Mouse (Mus musculus) liver, embryonic 12.5 days (tissue): Measurements from ENCODE around the gene Cyp4a32. TPM values are rescaled to one million over a fixed set of nuclear protein-coding genes. Genes with fewer than 3 reads are reported as not detected.
"Not testable (repeated sequence)": the region's sequence is repeated elsewhere in the genome, so short reads cannot be mapped to it uniquely, and the experiment has no call there.

ENCODE experiments used
- ATAC-seq: fragments of 200-750 bp; cut with Nextera tagmentation; 2 replicates; pipeline ENCODE4 v1.8.0; 2017; ENCODE audit warnings: moderate number of reproducible peaks, mild to moderate bottlenecking, moderate library complexity
- H3K27ac ChIP-seq: fragments of 300-500 bp; sonication (generic); 2 replicates; pipeline ENCODE4 v1.5.1; 2016; ENCODE audit warnings: mild to moderate bottlenecking
- H3K27me3 ChIP-seq: fragments of 300-500 bp; sonication (generic); replicated peaks from 2 replicates; pipeline ENCODE4 v1.6.1; 2016; ENCODE audit warnings: mild to moderate bottlenecking, moderate library complexity
- H3K36me3 ChIP-seq: fragments of 300-500 bp; sonication (generic); 2 replicates; pipeline ENCODE4 v1.6.1; 2016; ENCODE audit warnings: mild to moderate bottlenecking, moderate library complexity
- H3K4me1 ChIP-seq: fragments of 300-500 bp; sonication (generic); 2 replicates; pipeline ENCODE4 v1.6.1; 2016
- H3K4me2 ChIP-seq: fragments of 300-500 bp; sonication (generic); 2 replicates; pipeline ENCODE4 v1.6.1; 2016; ENCODE audit warnings: mild to moderate bottlenecking, moderate library complexity
- H3K4me3 ChIP-seq: fragments of 300-500 bp; sonication (generic); 2 replicates; pipeline ENCODE4 v1.5.1; 2016; ENCODE audit warnings: mild to moderate bottlenecking, moderate library complexity
- H3K9ac ChIP-seq: fragments of 300-500 bp; sonication (generic); 2 replicates; pipeline ENCODE4 v1.6.1; 2016; ENCODE audit warnings: mild to moderate bottlenecking, moderate library complexity
- H3K9me3 ChIP-seq: fragments of 300-500 bp; sonication (generic); replicated peaks from 2 replicates; pipeline ENCODE4 v1.6.1; 2016; ENCODE audit warnings: mild to moderate bottlenecking, moderate library complexity
- WGBS: fragments of 180-500 bp; shearing (Covaris S2); methylation state at CpG from one replicate; pipeline ENCODE4 v1.1.7; 2016; ENCODE audit not compliant: insufficient replicate concordance; 5-methylcytosine and 5-hydroxymethylcytosine counted together
- polyA plus RNA-seq: library from polyadenylated mRNA; unstranded; fragments of >200 nt; fragmentation: Nextera tagmentation; extraction: Ambion mirVana; gene quantifications from 2 replicates; pipeline ENCODE4 v1.2.1, GENCODE M21; 2016

The Cyp4a32 gene
- polyA plus RNA-seq, result not detected in 2 replicates

- ATAC-seq, H3K36me3 ChIP-seq, H3K9ac ChIP-seq, H3K4me3 ChIP-seq, H3K4me2 ChIP-seq, H3K4me1 ChIP-seq, H3K27ac ChIP-seq, H3K9me3 ChIP-seq, H3K27me3 ChIP-seq: not testable (repeated sequence)
- WGBS, result 83% methylated on average over 8 of the region's 8 CpGs
Observed at GRCm38 (mm10) chr4:115600611-115601010, at the start of gene Cyp4a32. Gene Cyp4a32, plus strand, starts transcription at chr4:115600969.

- no peaks in the 10 kb centered on the region for H3K9me3 ChIP-seq
- no peak overlapping the region for H3K9ac ChIP-seq
- H3K4me1 ChIP-seq, result no peaks in the 10 kb centered on the region
- ATAC-seq, result no peak
- no peaks in the 10 kb centered on the region for H3K36me3 ChIP-seq
- H3K4me2 ChIP-seq, result no peak overlapping the region
- no peak overlapping the region for H3K4me3 ChIP-seq
- no peak overlapping the region for H3K27ac ChIP-seq
- H3K27me3 ChIP-seq, result no peaks in the 10 kb centered on the region
- WGBS, result 64% methylated on average over 3 of the region's 3 CpGs
Observed at GRCm38 (mm10) chr4:115552726-115553125, 48.0 kb upstream of the Cyp4a32 start.

- H3K4me1 ChIP-seq, result no peaks in the 10 kb centered on the region
- no peak for ATAC-seq
- H3K9me3 ChIP-seq, result no peaks in the 10 kb centered on the region
- H3K4me3 ChIP-seq, result no peak overlapping the region
- WGBS, result 40% methylated on average over 2 of the region's 2 CpGs
- H3K27me3 ChIP-seq, result no peaks in the 10 kb centered on the region
- no peaks in the 10 kb centered on the region for H3K36me3 ChIP-seq
- H3K9ac ChIP-seq, result no peak overlapping the region
- no peak overlapping the region for H3K27ac ChIP-seq
- H3K4me2 ChIP-seq, result no peak overlapping the region
Observed at GRCm38 (mm10) chr4:115555513-115555912, 45.3 kb upstream of the Cyp4a32 start.

- WGBS, result 55% methylated on average over 4 of the region's 4 CpGs
- H3K9ac ChIP-seq, result no peak overlapping the region
- no peaks in the 10 kb centered on the region for H3K9me3 ChIP-seq
- H3K4me1 ChIP-seq, result no peaks in the 10 kb centered on the region
- H3K36me3 ChIP-seq, result no peaks in the 10 kb centered on the region
- ATAC-seq, result no peak
- H3K4me2 ChIP-seq, result no peak overlapping the region
- no peak overlapping the region for H3K27ac ChIP-seq
- no peaks in the 10 kb centered on the region for H3K27me3 ChIP-seq
- no peak overlapping the region for H3K4me3 ChIP-seq
Observed at GRCm38 (mm10) chr4:115557861-115558561, 42.8 kb upstream of the Cyp4a32 start.

- not testable (repeated sequence) for ATAC-seq, H3K4me1 ChIP-seq, H3K36me3 ChIP-seq, H3K9ac ChIP-seq, H3K27me3 ChIP-seq, H3K27ac ChIP-seq, H3K4me2 ChIP-seq, H3K4me3 ChIP-seq, H3K9me3 ChIP-seq
- WGBS, result 61% methylated on average over 5 of the region's 5 CpGs
Observed at GRCm38 (mm10) chr4:115561236-115561635, 39.5 kb upstream of the Cyp4a32 start.

- Histone ChIP-seq H3K27ac (no peak within 1 kb of the TSS), H3K36me3 (no peaks in the 10 kb centered on the region), H3K4me3 (no peak within 1 kb of the TSS), H3K4me2 (no peak within 1 kb of the TSS), H3K9ac (no peak within 1 kb of the TSS), H3K9me3 (no peaks in the 10 kb centered on the region), H3K27me3 (no peaks in the 10 kb centered on the region), H3K4me1 (no peaks in the 10 kb centered on the region)
- no peak for ATAC-seq
- WGBS, result 74% methylated on average over 3 of the region's 3 CpGs
Observed at GRCm38 (mm10) chr4:115563401-115563800, 37.4 kb upstream of the Cyp4a32 start, which contains the start of gene Cyp4a31. Gene Cyp4a31, plus strand, starts transcription at chr4:115563649.

GRCm38 (mm10) chr4:115564469-115565225 is 36.1 kb upstream of the Cyp4a32 start:
- not testable (repeated sequence) for H3K36me3 ChIP-seq, H3K4me3 ChIP-seq, H3K27ac ChIP-seq, H3K9ac ChIP-seq, H3K4me2 ChIP-seq, H3K27me3 ChIP-seq, H3K9me3 ChIP-seq, ATAC-seq, H3K4me1 ChIP-seq
- 47% methylated on average over 6 of the region's 6 CpGs for WGBS

- ATAC-seq, result no peak
- Histone ChIP-seq H3K4me1 (no peaks in the 10 kb centered on the region), H3K4me3 (no peak overlapping the region), H3K27me3 (no peaks in the 10 kb centered on the region), H3K36me3 (no peaks in the 10 kb centered on the region), H3K9me3 (no peaks in the 10 kb centered on the region), H3K9ac (no peak overlapping the region), H3K27ac (no peak overlapping the region), H3K4me2 (no peak overlapping the region)
- WGBS, result 61% methylated on average over 3 of the region's 3 CpGs
Observed at GRCm38 (mm10) chr4:115575255-115575654, 25.5 kb upstream of the Cyp4a32 start.

- ATAC-seq, result no peak
- H3K4me2 ChIP-seq, result no peak overlapping the region
- H3K4me3 ChIP-seq, result no peak overlapping the region
- no peak overlapping the region for H3K9ac ChIP-seq
- H3K36me3 ChIP-seq, result no peaks in the 10 kb centered on the region
- H3K9me3 ChIP-seq, result no peaks in the 10 kb centered on the region
- WGBS, result 56% methylated on average over 2 of the region's 2 CpGs
- no peaks in the 10 kb centered on the region for H3K27me3 ChIP-seq
- no peaks in the 10 kb centered on the region for H3K4me1 ChIP-seq
- no peak overlapping the region for H3K27ac ChIP-seq
Observed at GRCm38 (mm10) chr4:115575776-115576175, 25.0 kb upstream of the Cyp4a32 start.

GRCm38 (mm10) chr4:115583036-115583435 is 17.7 kb upstream of the Cyp4a32 start:
- Histone ChIP-seq H3K4me1 (0 out of 2 replicates have a peak, but pooled peaks cover 3% of the 10 kb centered on the region), H3K36me3 (no peaks in the 10 kb centered on the region), H3K9ac (no peak overlapping the region), H3K4me2 (no peak overlapping the region), H3K27ac (peak overlapping the region; percentile 14; the same call in 1 of the 2 replicates), H3K27me3 (no peaks in the 10 kb centered on the region), H3K4me3 (no peak overlapping the region), H3K9me3 (0 out of 2 replicates have a peak, but pooled peaks cover 5% of the 10 kb centered on the region)
- ATAC-seq, result peak; percentile 95

GRCm38 (mm10) chr4:115596357-115596756 is 4.4 kb upstream of the Cyp4a32 start:
- no peak for ATAC-seq
- Histone ChIP-seq H3K9ac (no peak overlapping the region), H3K4me1 (no peaks in the 10 kb centered on the region), H3K4me2 (no peak overlapping the region), H3K27ac (no peak overlapping the region), H3K27me3 (no peaks in the 10 kb centered on the region), H3K9me3 (no peaks in the 10 kb centered on the region), H3K36me3 (no peaks in the 10 kb centered on the region), H3K4me3 (no peak overlapping the region)
- WGBS, result 66% methylated on average over 1 of the region's 1 CpGs

GRCm38 (mm10) chr4:115596824-115597336 is 3.9 kb upstream of the Cyp4a32 start:
- no peak for ATAC-seq
- H3K36me3 ChIP-seq, result no peaks in the 10 kb centered on the region

More at GRCm38 (mm10) chr4:115596824-115597336, 3.9 kb upstream of the Cyp4a32 start:
- WGBS, result 71% methylated on average over 2 of the region's 2 CpGs
- no peaks in the 10 kb centered on the region for H3K27me3 ChIP-seq
- no peak overlapping the region for H3K9ac ChIP-seq
- no peaks in the 10 kb centered on the region for H3K9me3 ChIP-seq
- no peak overlapping the region for H3K4me3 ChIP-seq
- no peaks in the 10 kb centered on the region for H3K4me1 ChIP-seq
- H3K27ac ChIP-seq, result no peak overlapping the region
- no peak overlapping the region for H3K4me2 ChIP-seq
